Mouse (Mus musculus): ENCODE measurements around the gene Zfp839.

- 0 out of 2 replicates have a peak, but pooled peaks have one; percentile 12 for TF ChIP-seq CTCF (IDR thresholded peaks at IDR 0.05; ENCODE audit: low read depth)
- TF ChIP-seq EP300 (optimal IDR thresholded peaks at IDR 0.05) = no peak
These were observed 39.3 kb downstream of the Zfp839 start, which contains the start of the genes Cinp and Tecpr2 for GRCm38 (mm10) chr12:110889036-110890020.
